Mouse (Mus musculus) lung, adult 18-20 months (tissue): Measurements from ENCODE around the gene Erf.

ENCODE experiments used
- DNase-seq, 2 experiments: peaks; one replicate each; pipeline ENCODE4 v3.0.0; 2022; ENCODE audit warnings: mixed read lengths in 2 of 2

The Erf gene

DNA sequence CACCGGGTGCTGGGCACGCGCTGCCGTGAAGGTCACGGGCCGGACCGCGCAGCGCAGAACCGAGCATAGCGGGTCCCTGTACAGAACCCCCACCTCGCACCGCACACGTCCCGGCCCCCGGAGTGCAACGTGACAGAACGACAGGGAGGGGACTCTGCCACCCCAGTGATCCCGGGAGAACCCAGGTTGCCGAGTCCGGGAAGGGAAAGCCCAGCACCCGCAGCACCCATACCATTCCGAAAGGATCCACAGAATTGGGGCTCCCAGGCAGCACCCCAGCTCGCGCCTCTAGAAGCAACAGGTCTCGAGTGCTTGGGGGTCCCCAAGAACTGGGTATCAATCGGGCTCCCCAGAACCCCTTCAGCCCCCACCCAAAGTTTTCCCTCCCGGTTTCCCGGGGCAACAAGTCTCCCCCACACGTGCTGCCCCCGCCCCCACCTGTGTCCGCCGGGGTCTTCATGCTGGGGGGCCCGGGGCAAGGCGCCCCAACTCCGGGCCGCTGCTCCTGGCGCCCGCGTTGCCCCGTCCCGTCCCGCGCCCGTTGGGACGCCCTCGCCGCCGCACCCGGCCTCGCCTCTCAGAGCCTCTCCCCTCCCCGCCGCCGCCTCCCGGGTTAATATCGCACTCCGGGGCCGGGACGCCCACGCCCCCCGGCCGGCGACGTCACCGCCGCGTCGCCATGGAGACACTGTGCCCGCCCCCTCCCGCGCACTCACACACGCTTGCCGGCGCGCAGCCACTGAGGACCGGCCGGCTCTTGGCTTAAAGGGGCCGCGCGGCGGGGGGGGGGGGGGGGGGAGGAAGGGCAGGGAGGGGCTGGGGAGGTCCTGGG lies at the start of gene Erf:
Erf (minus strand) TSS at position 621 of the 832 bp plus-strand sequence.
- peak; percentile 94 to 96 for DNase-seq

DNA sequence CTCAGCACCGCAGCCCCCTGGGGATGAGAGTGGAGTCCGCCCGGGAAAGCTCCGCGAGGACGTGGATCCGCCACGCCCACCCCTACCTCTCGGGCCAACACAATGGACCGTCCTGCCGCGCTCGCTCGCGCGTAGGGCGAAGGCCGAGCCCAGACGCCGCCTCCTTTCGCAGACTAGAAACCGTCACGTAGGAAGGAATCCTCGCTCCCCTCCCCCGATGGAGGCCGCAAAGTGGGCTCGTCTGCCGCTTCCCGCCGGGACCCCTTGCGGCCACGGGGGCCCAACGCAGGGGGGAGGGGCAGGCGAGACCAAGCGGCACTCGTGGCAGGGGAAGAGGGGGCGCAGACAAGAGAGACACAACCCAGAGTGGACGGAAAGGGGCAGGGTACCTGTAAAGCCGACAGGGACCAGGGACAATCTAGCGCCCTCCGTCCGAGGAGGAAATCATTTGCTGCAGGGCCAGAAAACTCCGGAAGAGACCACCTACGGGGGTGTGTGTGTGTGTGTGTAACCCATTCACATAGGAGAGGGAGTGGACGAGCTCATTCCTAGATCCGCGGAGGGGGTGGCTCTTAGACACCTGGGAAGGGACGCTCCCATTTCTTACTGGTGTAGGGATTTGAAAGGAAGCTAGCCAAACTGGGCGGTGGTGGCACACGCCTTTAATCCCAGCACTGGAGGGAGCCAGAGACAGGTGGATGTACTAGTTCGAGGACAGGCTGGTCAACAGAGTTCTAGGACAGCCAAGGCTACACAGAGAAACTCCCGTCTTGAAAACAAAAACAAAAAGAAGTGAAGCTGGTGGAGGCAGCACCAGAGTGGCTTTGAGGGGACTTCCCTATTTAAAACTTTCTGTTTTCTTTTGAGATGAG lies 47.1 kb upstream of the Erf start, which contains the start of gene Pafah1b3:
Pafah1b3 (minus strand) TSS at position 533 of the 872 bp plus-strand sequence.
- peak; percentile 86 to 90 for DNase-seq

DNA sequence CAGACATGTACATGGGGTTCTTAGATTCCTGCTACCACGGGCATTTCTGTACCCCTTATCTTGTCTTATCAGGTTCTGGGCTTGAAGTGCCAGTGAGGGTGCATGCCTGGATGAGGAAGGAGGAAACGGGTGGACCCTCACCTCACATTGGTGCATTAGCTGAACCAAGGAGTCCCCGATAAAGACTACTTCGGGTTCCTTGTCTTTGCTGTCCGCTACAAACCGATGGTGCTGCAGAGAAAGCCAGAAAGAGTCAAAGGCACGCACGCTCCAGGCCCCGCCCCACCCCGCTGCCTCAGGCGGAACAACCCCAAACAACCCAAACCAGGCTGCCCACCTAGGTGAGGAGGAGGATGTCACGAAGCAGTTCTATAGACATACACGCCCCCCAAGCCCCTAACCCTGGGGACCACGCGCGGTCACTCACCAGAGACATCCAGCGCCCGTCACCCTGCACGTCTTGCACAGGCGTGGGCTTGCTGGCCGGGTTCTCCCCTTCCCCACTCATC lies 46.4 kb upstream of the Erf start:
- DNase-seq: peak in 1 of 2 experiments; percentile 33

DNA sequence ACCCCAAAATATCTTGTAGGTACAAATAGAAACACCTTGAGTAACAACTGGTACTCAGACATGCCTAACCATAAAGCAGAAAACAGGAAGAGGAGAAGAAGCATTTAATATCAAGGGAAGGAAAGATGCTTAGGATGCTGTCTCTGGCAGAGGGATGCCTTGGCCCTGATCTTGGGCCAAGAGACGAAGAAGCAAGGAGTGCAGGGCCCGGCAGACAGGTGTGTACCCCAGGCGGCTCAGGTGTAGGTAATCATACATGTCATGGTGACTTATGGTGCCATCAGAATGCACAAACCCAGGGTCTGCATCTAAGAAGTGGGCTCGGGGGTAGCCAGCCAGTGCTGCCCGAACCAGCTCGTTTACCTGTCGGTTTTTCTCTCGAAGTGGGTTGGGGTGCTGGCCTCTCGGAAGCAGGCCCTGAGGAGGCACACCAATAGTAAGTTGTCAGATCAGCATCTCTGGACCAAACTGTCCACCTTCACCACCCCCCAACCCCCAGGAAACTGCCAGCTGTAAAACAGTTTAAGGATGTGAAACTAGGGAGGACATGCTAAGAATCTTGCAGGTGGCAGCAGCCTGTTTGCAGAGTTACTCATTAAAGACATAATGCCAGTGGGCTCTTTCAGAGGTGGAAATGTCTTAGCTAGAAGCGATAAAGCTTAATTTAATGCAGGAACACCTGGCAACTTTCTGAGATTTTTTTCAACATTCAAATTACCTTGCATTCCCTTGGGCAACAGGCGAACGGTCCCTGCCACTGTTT lies 44.6 kb upstream of the Erf start:
- no peak for DNase-seq

DNA sequence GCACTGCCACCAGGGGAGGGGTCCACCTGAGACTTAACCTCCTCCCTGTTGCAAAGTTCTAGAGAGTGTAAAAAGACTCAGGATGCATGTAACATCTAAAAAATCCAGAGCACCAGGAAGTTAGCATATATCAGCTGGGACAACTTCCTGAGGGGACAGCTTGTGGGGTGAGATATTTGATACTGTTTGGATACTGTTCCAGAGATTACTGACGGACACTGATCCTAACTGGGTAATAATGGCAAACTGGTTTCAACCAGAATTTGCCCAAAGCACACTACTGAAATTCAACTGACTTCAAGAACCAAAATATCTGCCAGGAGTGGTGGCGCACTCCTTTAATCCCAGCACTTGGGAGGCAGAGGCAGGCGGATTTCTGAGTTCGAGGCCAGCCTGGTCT lies 43.9 kb upstream of the Erf start:
- DNase-seq: no peak

DNA sequence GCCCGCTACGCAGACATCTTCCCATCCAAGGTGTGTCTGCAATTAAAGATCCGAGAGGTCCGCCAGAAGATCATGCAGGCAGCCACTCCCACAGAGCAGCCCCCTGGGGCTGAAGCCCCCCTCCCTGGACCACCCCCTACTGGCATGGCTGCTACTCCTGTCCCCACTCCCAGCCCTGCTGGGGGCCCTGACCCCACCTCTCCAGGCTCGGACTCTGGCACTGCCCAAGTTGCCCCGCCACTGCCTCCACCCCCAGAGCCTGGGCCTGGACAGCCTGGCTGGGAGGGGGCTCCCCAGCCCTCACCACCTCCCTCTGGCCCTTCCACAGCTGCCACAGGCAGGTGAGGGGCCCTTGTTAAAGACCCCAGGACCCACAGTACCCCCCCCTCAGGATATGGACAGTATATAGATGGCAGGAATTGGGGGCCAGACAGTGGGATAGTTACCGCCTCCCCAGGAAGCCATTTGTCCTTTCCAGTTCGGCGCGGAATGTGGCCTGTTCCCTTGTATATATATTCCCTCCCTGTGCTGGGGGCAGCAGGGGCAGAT lies 42.7 kb upstream of the Erf start:
- DNase-seq: peak in 1 of 2 experiments; percentile 3

DNA sequence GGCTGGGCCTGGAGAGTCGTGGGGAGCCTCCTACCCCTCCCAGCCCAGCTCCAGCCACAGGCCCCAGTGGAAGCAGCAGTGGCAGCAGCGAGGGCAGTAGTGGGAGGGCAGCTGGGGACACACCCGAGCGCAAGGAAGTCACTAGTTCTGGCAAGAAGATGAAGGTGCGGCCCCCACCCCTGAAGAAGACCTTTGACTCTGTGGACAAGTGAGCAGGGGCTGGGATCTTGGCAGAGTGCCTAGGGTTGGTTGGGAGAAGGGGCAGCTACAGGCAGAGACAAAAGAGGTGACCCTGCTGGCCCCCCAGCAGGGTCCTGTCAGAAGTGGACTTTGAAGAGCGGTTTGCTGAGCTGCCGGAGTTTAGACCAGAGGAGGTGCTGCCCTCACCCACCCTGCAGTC lies 41.5 kb upstream of the Erf start:
- peak in 1 of 2 experiments; percentile 3 for DNase-seq

DNA sequence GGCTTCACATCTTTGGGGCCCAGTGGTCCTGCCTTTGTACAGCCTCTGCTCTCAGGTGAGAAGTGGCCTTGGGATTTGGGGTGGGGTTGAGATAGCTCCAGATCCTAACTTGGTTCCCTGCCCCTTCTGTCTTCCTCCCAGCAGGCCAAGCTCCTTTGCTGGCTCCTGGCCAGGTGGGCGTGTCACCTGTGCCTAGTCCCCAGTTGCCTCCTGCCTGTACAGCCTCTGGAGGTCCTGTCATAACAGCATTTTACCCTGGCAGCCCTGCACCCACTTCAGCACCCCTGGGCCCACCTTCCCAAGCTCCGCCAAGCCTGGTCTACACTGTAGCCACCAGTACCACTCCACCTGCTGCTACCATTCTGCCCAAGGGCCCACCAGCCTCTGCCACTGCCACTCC lies 40.4 kb upstream of the Erf start:
- peak; percentile 46 to 60 for DNase-seq

DNA sequence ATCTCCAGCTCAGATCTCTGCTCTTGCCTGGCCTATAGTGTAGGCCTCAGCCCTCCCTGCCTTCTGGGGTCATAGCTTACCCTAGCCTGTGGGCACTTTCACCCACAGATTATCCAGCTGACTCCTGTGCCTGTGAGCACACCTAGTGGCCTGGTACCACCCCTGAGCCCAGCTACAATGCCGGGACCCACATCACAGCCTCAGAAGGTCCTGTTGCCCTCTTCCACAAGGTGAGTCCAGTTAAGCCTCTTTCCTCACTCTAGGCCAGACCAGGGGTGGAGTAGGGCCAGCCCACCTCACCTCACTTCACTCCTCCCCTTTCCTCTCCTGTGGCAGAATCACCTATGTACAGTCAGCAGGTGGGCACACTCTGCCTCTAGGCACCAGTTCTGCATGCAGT lies 39.9 kb upstream of the Erf start:
- peak in 1 of 2 experiments; percentile 3 for DNase-seq

DNA sequence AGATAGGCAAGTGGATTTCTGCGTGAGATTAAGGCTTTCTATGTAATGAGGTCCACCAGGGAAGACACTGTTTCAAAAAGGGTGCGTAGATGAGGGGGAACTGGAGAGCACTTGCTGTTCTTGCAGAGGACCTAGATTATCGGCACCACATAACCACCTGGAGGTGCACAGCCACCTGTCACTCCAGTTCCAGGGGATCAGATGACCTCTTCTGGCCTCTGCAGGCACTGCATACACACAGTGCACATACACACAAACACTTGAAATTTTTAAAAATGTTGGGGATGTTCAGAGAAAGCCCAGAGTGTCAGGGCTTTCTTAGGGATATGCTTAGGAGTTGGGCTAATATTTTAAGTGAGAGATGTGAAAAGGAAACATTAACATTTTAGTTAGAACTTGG lies 39.4 kb upstream of the Erf start:
- no peak for DNase-seq

DNA sequence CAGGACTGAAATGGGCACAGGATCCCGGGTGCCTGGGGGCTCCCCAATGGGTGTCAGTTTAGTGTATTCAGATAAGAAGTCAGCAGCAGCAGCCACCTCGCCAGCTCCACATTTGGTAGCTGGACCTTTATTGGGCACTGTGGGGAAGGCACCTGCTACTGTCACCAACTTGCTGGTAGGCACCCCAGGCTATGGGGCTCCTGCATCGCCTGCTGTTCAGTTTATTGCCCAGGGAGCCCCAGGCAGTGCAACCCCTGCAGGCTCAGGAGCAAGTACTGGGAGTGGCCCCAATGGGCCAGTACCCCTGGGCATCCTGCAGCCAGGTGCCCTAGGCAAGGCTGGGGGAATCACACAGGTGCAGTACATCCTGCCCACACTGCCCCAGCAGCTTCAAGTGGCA lies 38.2 kb upstream of the Erf start:
- no peak for DNase-seq

DNA sequence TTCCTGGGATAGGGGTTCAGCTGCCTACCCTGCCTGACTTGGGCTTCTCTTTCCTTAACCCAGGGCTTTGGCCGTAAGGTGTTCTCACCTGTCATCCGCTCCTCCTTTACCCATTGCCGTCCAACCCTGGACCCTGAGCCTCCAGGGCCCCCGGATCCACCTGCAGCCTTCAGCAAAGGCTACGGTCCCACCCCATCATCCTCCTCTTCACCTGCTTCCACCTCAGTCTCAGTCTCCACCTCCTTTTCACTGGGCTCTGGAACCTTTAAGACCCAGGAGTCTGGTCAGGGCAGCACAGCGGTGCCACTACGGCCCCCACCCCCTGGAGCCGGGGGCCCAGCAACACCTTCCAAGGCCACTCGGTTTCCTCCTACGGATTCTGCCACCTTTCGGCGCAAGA lies 37.5 kb upstream of the Erf start:
- DNase-seq: no peak

DNA sequence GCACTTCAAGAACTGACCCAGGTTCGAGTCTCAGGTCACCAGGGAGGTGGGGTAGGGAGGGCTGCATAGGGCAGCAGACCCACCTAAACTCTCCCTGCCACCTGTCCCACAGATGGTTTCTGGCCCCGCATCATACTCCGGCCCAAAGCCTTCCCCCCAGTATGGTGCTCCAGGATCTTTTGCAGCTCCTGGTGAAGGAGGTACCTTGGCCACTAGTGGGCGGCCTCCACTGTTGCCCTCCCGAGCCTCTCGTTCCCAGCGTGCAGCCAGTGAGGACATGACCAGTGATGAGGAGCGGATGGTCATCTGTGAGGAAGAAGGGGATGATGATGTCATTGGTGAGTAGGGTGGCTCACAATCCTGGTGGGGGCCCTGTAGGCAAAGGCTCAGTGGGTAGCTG lies 36.4 kb upstream of the Erf start:
- DNase-seq: no peak

DNA sequence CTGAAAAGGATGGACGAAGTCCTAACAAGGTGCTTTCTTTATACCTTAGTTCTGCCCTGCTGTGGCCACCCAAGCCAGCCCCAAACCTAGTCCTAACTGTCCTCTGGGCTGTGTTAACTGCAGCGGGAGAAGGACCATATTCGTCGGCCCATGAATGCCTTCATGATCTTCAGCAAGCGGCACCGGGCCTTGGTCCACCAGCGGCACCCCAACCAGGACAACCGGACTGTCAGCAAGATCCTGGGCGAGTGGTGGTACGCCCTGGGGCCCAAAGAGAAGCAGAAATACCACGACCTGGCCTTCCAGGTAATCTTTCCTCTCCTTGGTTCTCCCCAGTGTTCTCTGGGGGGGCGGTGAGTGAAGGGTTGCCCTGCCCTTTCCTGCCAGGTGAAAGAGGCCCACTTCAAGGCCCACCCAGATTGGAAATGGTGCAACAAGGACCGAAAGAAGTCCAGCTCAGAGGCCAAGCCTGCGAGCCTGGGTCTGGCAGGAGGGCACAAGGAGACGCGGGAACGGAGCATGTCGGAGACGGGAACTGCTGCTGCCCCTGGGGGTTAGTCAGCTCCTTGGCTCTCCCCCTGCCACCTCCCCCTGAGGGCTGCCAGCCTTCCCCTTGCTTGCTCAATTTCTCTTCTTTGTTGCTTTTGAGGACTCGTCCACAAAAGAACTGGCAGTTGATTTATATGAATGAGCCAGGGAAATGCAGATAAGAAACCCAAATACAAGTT lies 35.1 kb upstream of the Erf start:
- no peak for DNase-seq

DNA sequence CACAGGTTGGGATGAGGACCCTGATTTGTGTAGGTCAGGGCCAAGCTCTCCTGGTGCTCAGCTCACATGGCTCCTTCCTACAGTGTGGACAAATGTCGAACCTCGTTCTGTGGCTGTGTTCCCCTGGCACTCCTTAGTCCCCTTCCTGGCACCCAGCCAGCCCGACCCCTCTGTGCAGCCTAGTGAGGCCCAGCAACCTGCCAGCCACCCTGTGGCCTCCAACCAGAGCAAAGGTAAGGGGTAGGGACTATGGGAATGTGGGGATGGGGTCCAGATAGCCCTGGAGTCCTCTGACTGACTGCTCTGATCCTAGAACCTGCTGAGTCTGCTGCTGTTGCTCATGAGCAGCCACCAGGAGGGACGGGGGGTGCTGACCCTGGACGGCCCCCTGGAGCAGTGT lies 34.2 kb upstream of the Erf start:
- DNase-seq: no peak

DNA sequence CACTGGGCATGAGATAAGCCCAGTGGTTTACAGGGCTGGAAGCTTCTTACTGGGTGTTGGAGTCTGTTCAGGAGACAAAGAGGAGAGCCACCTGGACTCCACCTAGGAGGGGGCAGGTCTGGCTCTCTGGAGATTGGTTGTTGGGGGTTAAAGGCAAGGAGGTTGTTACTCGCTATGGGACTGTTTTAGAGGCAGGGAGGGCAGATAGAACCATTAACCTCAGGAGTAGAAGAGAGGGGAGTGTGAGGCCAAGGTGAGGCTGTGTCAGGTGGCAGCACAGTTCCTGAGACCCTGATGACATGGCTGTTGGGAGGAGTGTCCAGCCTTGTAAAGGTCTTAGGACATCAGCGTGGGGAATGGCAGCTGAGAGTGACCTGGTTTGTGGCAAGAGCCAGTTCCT lies 33.6 kb upstream of the Erf start:
- DNase-seq: no peak

DNA sequence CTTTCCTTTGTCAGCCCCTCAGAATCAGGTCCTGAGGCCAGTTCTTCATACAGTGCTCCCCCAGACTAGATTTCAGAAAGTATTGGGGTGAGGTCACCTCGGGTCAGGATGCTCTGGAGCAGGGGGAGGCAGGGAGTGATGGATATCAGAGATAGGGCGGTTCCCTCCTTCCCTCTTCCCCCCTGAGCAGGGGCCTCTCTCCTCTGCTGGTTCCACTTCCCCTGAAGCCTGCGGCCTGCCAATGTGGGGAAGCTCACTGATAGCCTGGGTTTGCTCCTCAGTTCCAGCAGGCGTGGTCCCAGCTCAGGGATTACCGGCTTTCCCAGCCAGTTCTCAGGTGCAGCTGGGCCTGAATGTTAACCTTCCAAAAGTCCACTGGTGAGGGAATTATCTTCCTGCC lies 33.1 kb upstream of the Erf start:
- no peak for DNase-seq

DNA sequence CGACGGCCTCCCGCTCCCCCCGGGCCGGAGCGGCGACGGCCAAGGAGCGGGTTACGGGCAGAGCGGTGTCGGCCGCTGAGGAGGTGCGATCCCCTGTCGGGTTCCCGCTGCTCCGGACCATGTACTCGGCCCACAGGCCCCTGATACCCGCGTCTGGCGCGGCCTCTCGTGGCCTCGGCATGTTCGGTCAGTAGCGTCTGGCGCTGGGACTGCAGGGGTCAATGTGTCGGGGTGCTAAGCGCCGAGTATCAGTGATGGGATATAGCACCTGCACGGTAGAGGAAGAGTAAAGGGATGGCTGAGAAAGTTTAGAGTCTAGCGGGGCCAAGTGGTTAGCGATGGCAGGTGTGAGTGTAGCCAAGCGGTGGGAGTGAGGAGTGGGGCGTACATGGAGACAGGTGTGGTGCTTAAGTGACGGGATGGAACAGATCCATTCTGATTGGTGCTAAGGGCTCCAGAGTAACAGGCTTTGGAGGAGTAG lies 32.2 kb upstream of the Erf start:
- DNase-seq: peak in 1 of 2 experiments; percentile 57

DNA sequence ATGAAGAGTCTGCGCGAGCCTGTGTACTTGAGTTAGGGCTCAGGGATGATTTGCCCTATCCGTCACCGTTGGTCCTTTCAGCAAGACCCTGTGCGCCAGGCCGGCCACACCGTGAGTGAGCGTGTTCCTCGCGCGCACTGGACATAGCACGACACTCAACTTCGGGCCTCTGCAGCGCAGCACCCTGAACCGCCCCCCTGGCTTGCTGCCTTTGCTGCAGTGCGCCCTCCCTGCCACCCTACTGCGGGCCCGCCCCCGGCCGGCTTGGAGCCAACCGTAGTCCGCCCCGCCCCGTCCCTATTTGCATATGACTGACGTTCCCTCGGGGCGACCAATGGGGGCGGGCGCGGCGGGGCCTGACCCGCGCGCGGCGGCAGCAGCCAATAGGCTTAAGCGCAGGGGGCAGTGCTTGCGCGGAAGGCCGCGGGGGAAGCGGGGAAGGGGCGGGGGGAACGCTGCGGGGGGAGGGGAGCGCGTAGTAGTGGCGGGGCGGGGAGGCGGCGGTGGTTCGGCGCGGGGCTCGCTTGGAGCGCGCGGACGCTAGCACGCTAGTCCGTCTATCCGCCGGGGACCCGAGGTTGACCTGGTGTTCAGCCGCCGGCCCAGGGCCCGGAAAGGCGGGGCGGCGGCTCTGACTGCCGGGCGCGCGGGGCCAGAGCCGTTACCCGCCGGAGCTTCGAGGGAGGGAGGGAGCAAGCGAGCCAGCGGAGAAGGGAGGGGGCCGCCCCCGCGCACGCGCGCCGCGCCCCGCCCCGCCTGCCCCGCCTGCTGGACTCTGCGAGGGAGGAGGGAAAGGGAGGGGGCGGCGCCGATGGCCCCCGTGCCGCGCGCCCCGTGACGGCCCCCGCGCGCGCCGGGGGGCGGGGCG lies 31.4 kb upstream of the Erf start:
- DNase-seq: peak; percentile 97 to 98

DNA sequence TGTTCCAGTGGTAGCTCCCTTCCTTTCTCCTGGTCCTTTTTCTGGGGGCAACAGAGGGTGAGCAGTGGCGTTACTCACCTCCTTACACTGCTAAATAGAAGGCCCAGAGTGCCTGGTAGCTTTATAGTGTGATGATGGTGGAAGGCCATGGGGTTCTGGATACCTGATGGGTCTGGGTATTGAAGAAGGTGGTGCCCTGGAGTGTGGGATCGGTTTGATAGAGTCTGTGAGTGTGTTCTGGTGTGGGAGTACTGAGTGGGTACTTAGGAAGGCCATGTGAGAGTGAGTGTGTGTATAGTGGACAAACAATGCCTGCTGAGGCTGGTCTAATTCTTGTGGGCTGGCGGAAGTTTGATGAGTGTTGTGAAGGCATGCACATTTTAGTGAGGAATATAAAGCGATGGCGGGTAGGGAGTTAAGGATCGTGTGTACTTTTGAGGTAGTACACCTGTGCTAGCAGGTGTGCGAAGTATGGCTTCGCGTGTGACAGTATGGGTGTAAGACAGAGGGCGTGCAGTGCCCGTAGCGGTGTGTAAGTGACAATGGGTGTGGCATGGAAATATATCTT lies 30.7 kb upstream of the Erf start:
- DNase-seq: no peak
